Mouse (Mus musculus): ENCODE data around the gene Spo11. TPM values are rescaled to one million over a fixed set of nuclear protein-coding genes. Genes with fewer than 3 reads are reported as not detected.

Gene Spo11
- polyA plus RNA-seq, 1 experiment = 0.17 TPM

GRCm38 (mm10) chr2:173021633-173022055, 44.1 kb downstream of the Spo11 start:
- WGBS = 1% methylated on average over 54 of the region's 54 CpGs
- peak; percentile 95 for DNase-seq
- Histone ChIP-seq H3K27ac (ENCODE audit: insufficient read depth, low read depth, low read length) (no peak overlapping the region), H3K4me1 (ENCODE audit: control insufficient read depth, insufficient read depth, low read length) (no peaks in the 10 kb centered on the region; the same call in 1 of the 2 replicates), H3K36me3 (ENCODE audit: control insufficient read depth, insufficient read depth, low read length) (no peaks in the 10 kb centered on the region), H3K27me3 (replicated peaks; ENCODE audit: control insufficient read depth, insufficient read depth, low read length) (no peaks in the 10 kb centered on the region), H3K4me3 (ENCODE audit: insufficient read depth, low read depth, low read length) (peak overlapping the region; percentile 82)
- no peak for TF ChIP-seq CTCF (conservative IDR thresholded peaks at IDR 0.05; ENCODE audit: insufficient read depth, insufficient read length, low read depth, low read length)
- peak; percentile 75 for TF ChIP-seq POLR2A (IDR thresholded peaks at IDR 0.05; ENCODE audit: low read depth, low read length)

GRCm38 (mm10) chr2:173022056-173022681, 44.7 kb downstream of the Spo11 start:
- TF ChIP-seq CTCF (conservative IDR thresholded peaks at IDR 0.05; ENCODE audit: insufficient read depth, insufficient read length, low read depth, low read length) = no peak
- TF ChIP-seq POLR2A (IDR thresholded peaks at IDR 0.05; ENCODE audit: low read depth, low read length) = no peak
- Histone ChIP-seq H3K4me3 (ENCODE audit: insufficient read depth, low read depth, low read length) (peak overlapping the region; percentile 82), H3K4me1 (ENCODE audit: control insufficient read depth, insufficient read depth, low read length) (no peaks in the 10 kb centered on the region; the same call in 1 of the 2 replicates), H3K36me3 (ENCODE audit: control insufficient read depth, insufficient read depth, low read length) (no peaks in the 10 kb centered on the region), H3K27me3 (replicated peaks; ENCODE audit: control insufficient read depth, insufficient read depth, low read length) (no peaks in the 10 kb centered on the region), H3K27ac (ENCODE audit: insufficient read depth, low read depth, low read length) (no peak overlapping the region)
- 2% methylated on average over 50 of the region's 51 CpGs for WGBS
- DNase-seq = peak; percentile 28

- DNase-seq = no peak
- no peak overlapping the region for H3K27ac ChIP-seq (ENCODE audit: insufficient read depth, low read depth, low read length)
- H3K4me3 ChIP-seq (ENCODE audit: insufficient read depth, low read depth, low read length) = peak overlapping the region; percentile 82; the same call in 1 of the 2 replicates
- H3K4me1 ChIP-seq (ENCODE audit: control insufficient read depth, insufficient read depth, low read length) = no peaks in the 10 kb centered on the region; the same call in 1 of the 2 replicates
- H3K27me3 ChIP-seq (replicated peaks; ENCODE audit: control insufficient read depth, insufficient read depth, low read length) = no peaks in the 10 kb centered on the region
- WGBS = 69% methylated on average over 10 of the region's 10 CpGs
- no peaks in the 10 kb centered on the region for H3K36me3 ChIP-seq (ENCODE audit: control insufficient read depth, insufficient read depth, low read length)
- no peak for TF ChIP-seq POLR2A (IDR thresholded peaks at IDR 0.05; ENCODE audit: low read depth, low read length)
- TF ChIP-seq CTCF (conservative IDR thresholded peaks at IDR 0.05; ENCODE audit: insufficient read depth, insufficient read length, low read depth, low read length) = no peak
Measured at GRCm38 (mm10) chr2:173022813-173023212, 45.3 kb downstream of the Spo11 start.

GRCm38 (mm10) chr2:173023371-173023851, 45.9 kb downstream of the Spo11 start:
- 72% methylated on average over 7 of the region's 7 CpGs for WGBS
- Histone ChIP-seq H3K36me3 (ENCODE audit: control insufficient read depth, insufficient read depth, low read length) (no peaks in the 10 kb centered on the region), H3K4me1 (ENCODE audit: control insufficient read depth, insufficient read depth, low read length) (no peaks in the 10 kb centered on the region; the same call in 1 of the 2 replicates), H3K27me3 (replicated peaks; ENCODE audit: control insufficient read depth, insufficient read depth, low read length) (no peaks in the 10 kb centered on the region), H3K4me3 (ENCODE audit: insufficient read depth, low read depth, low read length) (no peak overlapping the region), H3K27ac (ENCODE audit: insufficient read depth, low read depth, low read length) (no peak overlapping the region)
- TF ChIP-seq CTCF (conservative IDR thresholded peaks at IDR 0.05; ENCODE audit: insufficient read depth, insufficient read length, low read depth, low read length) (no peak), POLR2A (IDR thresholded peaks at IDR 0.05; ENCODE audit: low read depth, low read length) (no peak)
- DNase-seq = no peak

GRCm38 (mm10) chr2:173023966-173024365, 46.5 kb downstream of the Spo11 start:
- Histone ChIP-seq H3K27me3 (replicated peaks; ENCODE audit: control insufficient read depth, insufficient read depth, low read length) (no peaks in the 10 kb centered on the region), H3K27ac (ENCODE audit: insufficient read depth, low read depth, low read length) (no peak overlapping the region), H3K36me3 (ENCODE audit: control insufficient read depth, insufficient read depth, low read length) (no peaks in the 10 kb centered on the region), H3K4me3 (ENCODE audit: insufficient read depth, low read depth, low read length) (no peak overlapping the region), H3K4me1 (ENCODE audit: control insufficient read depth, insufficient read depth, low read length) (no peaks in the 10 kb centered on the region; the same call in 1 of the 2 replicates)
- WGBS = 80% methylated on average over 4 of the region's 4 CpGs
- TF ChIP-seq POLR2A (IDR thresholded peaks at IDR 0.05; ENCODE audit: low read depth, low read length) = no peak
- TF ChIP-seq CTCF (conservative IDR thresholded peaks at IDR 0.05; ENCODE audit: insufficient read depth, insufficient read length, low read depth, low read length) = no peak
- no peak for DNase-seq

GRCm38 (mm10) chr2:173024392-173024791, 46.9 kb downstream of the Spo11 start:
- Histone ChIP-seq H3K27ac (ENCODE audit: insufficient read depth, low read depth, low read length) (no peak overlapping the region), H3K36me3 (ENCODE audit: control insufficient read depth, insufficient read depth, low read length) (no peaks in the 10 kb centered on the region), H3K4me1 (ENCODE audit: control insufficient read depth, insufficient read depth, low read length) (no peaks in the 10 kb centered on the region; the same call in 1 of the 2 replicates), H3K4me3 (ENCODE audit: insufficient read depth, low read depth, low read length) (no peak overlapping the region), H3K27me3 (replicated peaks; ENCODE audit: control insufficient read depth, insufficient read depth, low read length) (no peaks in the 10 kb centered on the region)
- 94% methylated on average over 8 of the region's 8 CpGs for WGBS
- TF ChIP-seq CTCF (conservative IDR thresholded peaks at IDR 0.05; ENCODE audit: insufficient read depth, insufficient read length, low read depth, low read length) = no peak
- TF ChIP-seq POLR2A (IDR thresholded peaks at IDR 0.05; ENCODE audit: low read depth, low read length) = no peak
- DNase-seq = no peak

GRCm38 (mm10) chr2:173024938-173025337, 47.4 kb downstream of the Spo11 start:
- no peak for DNase-seq
- WGBS = 57% methylated on average over 4 of the region's 4 CpGs
- H3K27me3 ChIP-seq (replicated peaks; ENCODE audit: control insufficient read depth, insufficient read depth, low read length) = no peaks in the 10 kb centered on the region
- no peaks in the 10 kb centered on the region; the same call in 1 of the 2 replicates for H3K4me1 ChIP-seq (ENCODE audit: control insufficient read depth, insufficient read depth, low read length)
- TF ChIP-seq CTCF (conservative IDR thresholded peaks at IDR 0.05; ENCODE audit: insufficient read depth, insufficient read length, low read depth, low read length) (no peak), POLR2A (IDR thresholded peaks at IDR 0.05; ENCODE audit: low read depth, low read length) (no peak)
- H3K27ac ChIP-seq (ENCODE audit: insufficient read depth, low read depth, low read length) = no peak overlapping the region
- H3K36me3 ChIP-seq (ENCODE audit: control insufficient read depth, insufficient read depth, low read length) = no peaks in the 10 kb centered on the region
- no peak overlapping the region for H3K4me3 ChIP-seq (ENCODE audit: insufficient read depth, low read depth, low read length)

All from kidney, adult 2 months (tissue).